Mouse (Mus musculus): Measurements from ENCODE around the gene Gpr45. TPM values are rescaled to one million over a fixed set of nuclear protein-coding genes. Genes with fewer than 3 reads are reported as not detected.
A peak's percentile ranks its signal among the peaks of the same experiment; 100 is the strongest.

Gpr45 gene
- polyA plus RNA-seq, 1 experiment from 2014 or later: 3.7 TPM

DNA sequence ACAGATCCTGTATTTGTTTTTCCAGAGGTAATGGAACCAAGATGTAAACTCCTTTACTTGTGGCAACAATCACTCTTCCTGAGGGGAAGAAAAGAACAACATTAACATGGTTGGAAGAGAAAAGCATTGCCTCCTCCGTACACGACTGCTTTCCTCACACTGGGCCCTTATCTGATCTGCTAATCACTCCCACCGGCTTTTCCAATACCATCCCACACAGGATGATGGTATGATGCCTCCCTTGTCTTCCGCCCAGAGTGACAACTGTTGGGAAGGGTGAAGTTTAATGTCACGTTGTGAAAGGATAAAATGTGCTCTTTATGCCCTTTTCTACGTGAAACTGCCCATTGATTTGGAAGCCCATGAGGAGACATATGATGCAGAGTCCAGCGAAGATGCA lies 114.9 kb downstream of the Gpr45 start:
- 69% methylated on average over 7 of the region's 7 CpGs for WGBS
- ATAC-seq (ENCODE audit: insufficient read depth, low FRiP score): no peak
- Histone ChIP-seq H3K36me3 (ENCODE audit: control insufficient read depth, insufficient read depth, low read length) (no peaks in the 10 kb centered on the region; the same call in 1 of the 2 replicates), H3K4me3 (replicated peaks; ENCODE audit: low read length) (no peak overlapping the region), H3K9me3 (replicated peaks; ENCODE audit: control insufficient read depth, low read length) (no peaks in the 10 kb centered on the region), H3K27me3 (ENCODE audit: control insufficient read depth, insufficient read depth, low read length) (no peaks in the 10 kb centered on the region), H3K27ac (ENCODE audit: low read length) (no peak overlapping the region), H3K4me1 (ENCODE audit: control insufficient read depth, insufficient read depth, low read length) (no peaks in the 10 kb centered on the region), H3K4me2 (ENCODE audit: low read depth, low read length) (no peak overlapping the region), H3K9ac (ENCODE audit: low read length) (no peak overlapping the region)

DNA sequence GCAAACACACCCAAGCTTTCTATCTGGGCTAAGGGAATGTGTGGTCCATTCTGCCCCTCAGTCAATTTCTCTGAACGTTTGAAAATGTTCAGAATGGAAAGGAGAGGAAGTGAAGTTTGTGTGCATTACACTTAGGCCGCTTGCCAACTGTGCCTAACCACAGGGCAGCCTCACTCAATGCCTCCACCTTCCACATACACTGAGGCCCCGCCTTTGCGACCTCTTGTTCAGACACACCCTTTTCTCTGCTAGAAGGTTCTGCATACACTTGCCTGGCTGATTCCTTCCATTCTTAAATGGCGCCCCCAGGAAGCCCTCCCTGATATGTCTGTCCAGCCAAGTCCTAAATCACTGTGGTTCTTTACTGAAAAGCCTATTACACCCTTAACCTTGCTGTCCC lies 118.1 kb downstream of the Gpr45 start:
- Histone ChIP-seq H3K36me3 (ENCODE audit: control insufficient read depth, insufficient read depth, low read length) (peaks cover 9% of the 10 kb centered on the region; the same call in 1 of the 2 replicates), H3K4me1 (ENCODE audit: control insufficient read depth, insufficient read depth, low read length) (no peaks in the 10 kb centered on the region), H3K27me3 (ENCODE audit: control insufficient read depth, insufficient read depth, low read length) (no peaks in the 10 kb centered on the region), H3K4me2 (ENCODE audit: low read depth, low read length) (no peak overlapping the region), H3K4me3 (replicated peaks; ENCODE audit: low read length) (no peak overlapping the region), H3K9ac (ENCODE audit: low read length) (no peak overlapping the region), H3K9me3 (replicated peaks; ENCODE audit: control insufficient read depth, low read length) (no peaks in the 10 kb centered on the region), H3K27ac (ENCODE audit: low read length) (no peak overlapping the region)
- peak; percentile 75; the same call in 1 of the 2 replicates for ATAC-seq (ENCODE audit: insufficient read depth, low FRiP score)
- 63% methylated on average over 5 of the region's 5 CpGs for WGBS

GRCm38 (mm10) chr1:43072028-43072427 lies 119.4 kb downstream of the Gpr45 start:
- WGBS: 93% methylated on average over 8 of the region's 8 CpGs
- Histone ChIP-seq H3K36me3 (ENCODE audit: control insufficient read depth, insufficient read depth, low read length) (peaks cover 9% of the 10 kb centered on the region; the same call in 1 of the 2 replicates), H3K4me1 (ENCODE audit: control insufficient read depth, insufficient read depth, low read length) (no peaks in the 10 kb centered on the region), H3K9me3 (replicated peaks; ENCODE audit: control insufficient read depth, low read length) (no peaks in the 10 kb centered on the region), H3K9ac (ENCODE audit: low read length) (no peak overlapping the region), H3K27me3 (ENCODE audit: control insufficient read depth, insufficient read depth, low read length) (no peaks in the 10 kb centered on the region), H3K27ac (ENCODE audit: low read length) (no peak overlapping the region), H3K4me2 (ENCODE audit: low read depth, low read length) (no peak overlapping the region), H3K4me3 (replicated peaks; ENCODE audit: low read length) (no peak overlapping the region)
- no peak for ATAC-seq (ENCODE audit: insufficient read depth, low FRiP score)

GRCm38 (mm10) chr1:43072561-43072960 lies 119.9 kb downstream of the Gpr45 start:
- H3K27me3 ChIP-seq (ENCODE audit: control insufficient read depth, insufficient read depth, low read length): no peaks in the 10 kb centered on the region
- ATAC-seq (ENCODE audit: insufficient read depth, low FRiP score): no peak
- no peaks in the 10 kb centered on the region for H3K4me1 ChIP-seq (ENCODE audit: control insufficient read depth, insufficient read depth, low read length)
- WGBS: 76% methylated on average over 1 of the region's 1 CpGs
- H3K4me3 ChIP-seq (replicated peaks; ENCODE audit: low read length): no peak overlapping the region
- H3K9me3 ChIP-seq (replicated peaks; ENCODE audit: control insufficient read depth, low read length): no peaks in the 10 kb centered on the region
- H3K9ac ChIP-seq (ENCODE audit: low read length): no peak overlapping the region
- no peak overlapping the region for H3K4me2 ChIP-seq (ENCODE audit: low read depth, low read length)
- H3K36me3 ChIP-seq (ENCODE audit: control insufficient read depth, insufficient read depth, low read length): 0 out of 2 replicates have a peak, but pooled peaks cover 9% of the 10 kb centered on the region
- H3K27ac ChIP-seq (ENCODE audit: low read length): no peak overlapping the region

GRCm38 (mm10) chr1:43074791-43075190 lies 122.1 kb downstream of the Gpr45 start:
- no peak overlapping the region for H3K4me3 ChIP-seq (replicated peaks; ENCODE audit: low read length)
- no peaks in the 10 kb centered on the region for H3K27me3 ChIP-seq (ENCODE audit: control insufficient read depth, insufficient read depth, low read length)
- no peak overlapping the region for H3K4me2 ChIP-seq (ENCODE audit: low read depth, low read length)
- no peak for ATAC-seq (ENCODE audit: insufficient read depth, low FRiP score)
- 95% methylated on average over 2 of the region's 2 CpGs for WGBS
- H3K4me1 ChIP-seq (ENCODE audit: control insufficient read depth, insufficient read depth, low read length): no peaks in the 10 kb centered on the region
- no peak overlapping the region for H3K9ac ChIP-seq (ENCODE audit: low read length)
- no peak overlapping the region for H3K27ac ChIP-seq (ENCODE audit: low read length)
- no peaks in the 10 kb centered on the region for H3K9me3 ChIP-seq (replicated peaks; ENCODE audit: control insufficient read depth, low read length)
- H3K36me3 ChIP-seq (ENCODE audit: control insufficient read depth, insufficient read depth, low read length): 0 out of 2 replicates have a peak, but pooled peaks cover 9% of the 10 kb centered on the region

GRCm38 (mm10) chr1:43078124-43078523 lies 125.5 kb downstream of the Gpr45 start:
- no peak overlapping the region for H3K4me2 ChIP-seq (ENCODE audit: low read depth, low read length)
- no peak overlapping the region for H3K27ac ChIP-seq (ENCODE audit: low read length)
- H3K4me3 ChIP-seq (replicated peaks; ENCODE audit: low read length): no peak overlapping the region
- H3K36me3 ChIP-seq (ENCODE audit: control insufficient read depth, insufficient read depth, low read length): 0 out of 2 replicates have a peak, but pooled peaks cover 9% of the 10 kb centered on the region
- H3K9me3 ChIP-seq (replicated peaks; ENCODE audit: control insufficient read depth, low read length): no peaks in the 10 kb centered on the region
- WGBS: 72% methylated on average over 2 of the region's 2 CpGs
- no peak for ATAC-seq (ENCODE audit: insufficient read depth, low FRiP score)
- H3K4me1 ChIP-seq (ENCODE audit: control insufficient read depth, insufficient read depth, low read length): no peaks in the 10 kb centered on the region
- H3K27me3 ChIP-seq (ENCODE audit: control insufficient read depth, insufficient read depth, low read length): no peaks in the 10 kb centered on the region
- H3K9ac ChIP-seq (ENCODE audit: low read length): no peak overlapping the region

- H3K4me1 ChIP-seq (ENCODE audit: control insufficient read depth, insufficient read depth, low read length): no peaks in the 10 kb centered on the region
- H3K27ac ChIP-seq (ENCODE audit: low read length): no peak overlapping the region
- no peak overlapping the region for H3K9ac ChIP-seq (ENCODE audit: low read length)
- no peak overlapping the region for H3K4me2 ChIP-seq (ENCODE audit: low read depth, low read length)
- ATAC-seq (ENCODE audit: insufficient read depth, low FRiP score): no peak
- no peaks in the 10 kb centered on the region for H3K27me3 ChIP-seq (ENCODE audit: control insufficient read depth, insufficient read depth, low read length)
- H3K4me3 ChIP-seq (replicated peaks; ENCODE audit: low read length): no peak overlapping the region
- no peaks in the 10 kb centered on the region for H3K9me3 ChIP-seq (replicated peaks; ENCODE audit: control insufficient read depth, low read length)
- WGBS: 75% methylated on average over 5 of the region's 5 CpGs
- H3K36me3 ChIP-seq (ENCODE audit: control insufficient read depth, insufficient read depth, low read length): no peaks in the 10 kb centered on the region
These were observed 130.3 kb downstream of the Gpr45 start for GRCm38 (mm10) chr1:43082946-43083345.

Small RNAs within 50 kb of the gene (microRNA-seq; reads per million reads assigned to microRNA genes)
- not detected for gene Gm24001

Other genes starting within 250 kb of the Gpr45 start
- 47.9 and 48.9 TPM in 2 replicates for gene Mrps9, start 101.6 kb upstream of the Gpr45 start, polyA plus RNA-seq (2015; fragmentation: Nextera tagmentation; extraction: Ambion mirVana)
- gene Tgfbrap1, start 145.8 kb downstream of the Gpr45 start, polyA plus RNA-seq (2015; fragmentation: Nextera tagmentation; extraction: Ambion mirVana): 9.5 and 10.2 TPM in 2 replicates
- 28.9 and 29.1 TPM in 2 replicates for gene AI597479, start 145.8 kb downstream of the Gpr45 start, polyA plus RNA-seq (2015; fragmentation: Nextera tagmentation; extraction: Ambion mirVana)
- 91.2 and 98.1 TPM in 2 replicates for gene Fhl2, start 244.1 kb downstream of the Gpr45 start, polyA plus RNA-seq (2015; fragmentation: Nextera tagmentation; extraction: Ambion mirVana)

Data from stomach, embryonic 16.5 days (tissue).